Mouse (Mus musculus): Measurements from ENCODE around the gene Rita1. TPM values are rescaled to one million over a fixed set of nuclear protein-coding genes. Genes with fewer than 3 reads are reported as not detected.

The Rita1 gene
- polyA plus RNA-seq, 1 experiment from 2014 or later: 12.3 TPM

- DNase-seq (ENCODE audit: low spot score) (peak; percentile 70), ATAC-seq (ENCODE audit: insufficient read depth, low FRiP score, low TSS enrichment) (no peak)
- H3K4me3 ChIP-seq (ENCODE audit: low read depth, low read length): no peak overlapping the region
- peak overlapping the region; percentile 21; the same call in 1 of the 2 replicates for H3K4me2 ChIP-seq (ENCODE audit: low read depth)
- H3K9me3 ChIP-seq (ENCODE audit: control insufficient read depth, low read length): no peaks in the 10 kb centered on the region
- 6% methylated on average over 16 of the region's 16 CpGs for WGBS
- peak overlapping the region; percentile 44 for H3K27ac ChIP-seq (ENCODE audit: low read depth, low read length)
- H3K27me3 ChIP-seq (ENCODE audit: control insufficient read depth, insufficient read depth, low read length): no peaks in the 10 kb centered on the region
- no peak overlapping the region for H3K9ac ChIP-seq (ENCODE audit: low read length)
- H3K36me3 ChIP-seq (ENCODE audit: control insufficient read depth, insufficient read depth, low read length): 0 out of 2 replicates have a peak, but pooled peaks cover 2% of the 10 kb centered on the region
- H3K4me1 ChIP-seq (ENCODE audit: control insufficient read depth, insufficient read depth, low read length): peaks cover 40% of the 10 kb centered on the region
Measured at GRCm38 (mm10) chr5:120560616-120561311, 51.6 kb downstream of the Rita1 start.

GRCm38 (mm10) chr5:120560129-120560615, 52.2 kb downstream of the Rita1 start:
- Histone ChIP-seq H3K27me3 (ENCODE audit: control insufficient read depth, insufficient read depth, low read length) (no peaks in the 10 kb centered on the region), H3K4me1 (ENCODE audit: control insufficient read depth, insufficient read depth, low read length) (peaks cover 34% of the 10 kb centered on the region), H3K4me3 (ENCODE audit: low read depth, low read length) (no peak overlapping the region), H3K9me3 (ENCODE audit: control insufficient read depth, low read length) (no peaks in the 10 kb centered on the region), H3K27ac (ENCODE audit: low read depth, low read length) (peak overlapping the region; percentile 44; the same call in 1 of the 2 replicates), H3K9ac (ENCODE audit: low read length) (no peak overlapping the region), H3K36me3 (ENCODE audit: control insufficient read depth, insufficient read depth, low read length) (0 out of 2 replicates have a peak, but pooled peaks cover 2% of the 10 kb centered on the region), H3K4me2 (ENCODE audit: low read depth) (0 out of 2 replicates have a peak overlapping the region, but pooled peaks have one; percentile 6)
- DNase-seq (ENCODE audit: low spot score) (no peak), ATAC-seq (ENCODE audit: insufficient read depth, low FRiP score, low TSS enrichment) (no peak)
- 52% methylated on average over 9 of the region's 9 CpGs for WGBS

GRCm38 (mm10) chr5:120558762-120559161, 53.6 kb downstream of the Rita1 start:
- 69% methylated on average over 14 of the region's 14 CpGs for WGBS
- no peak overlapping the region for H3K27ac ChIP-seq (ENCODE audit: low read depth, low read length)

GRCm38 (mm10) chr5:120558041-120558440, 54.3 kb downstream of the Rita1 start:
- H3K9ac ChIP-seq (ENCODE audit: low read length): no peak overlapping the region
- H3K4me1 ChIP-seq (ENCODE audit: control insufficient read depth, insufficient read depth, low read length): peaks cover 20% of the 10 kb centered on the region
- DNase-seq (ENCODE audit: low spot score) (no peak), ATAC-seq (ENCODE audit: insufficient read depth, low FRiP score, low TSS enrichment) (no peak)
- no peaks in the 10 kb centered on the region for H3K27me3 ChIP-seq (ENCODE audit: control insufficient read depth, insufficient read depth, low read length)
- no peak overlapping the region for H3K4me2 ChIP-seq (ENCODE audit: low read depth)
- H3K36me3 ChIP-seq (ENCODE audit: control insufficient read depth, insufficient read depth, low read length): peaks cover 2% of the 10 kb centered on the region; the same call in 1 of the 2 replicates
- 76% methylated on average over 8 of the region's 8 CpGs for WGBS
- no peak overlapping the region for H3K27ac ChIP-seq (ENCODE audit: low read depth, low read length)
- no peaks in the 10 kb centered on the region for H3K9me3 ChIP-seq (ENCODE audit: control insufficient read depth, low read length)
- no peak overlapping the region for H3K4me3 ChIP-seq (ENCODE audit: low read depth, low read length)

More at GRCm38 (mm10) chr5:120558762-120559161, 53.6 kb downstream of the Rita1 start:
- H3K9me3 ChIP-seq (ENCODE audit: control insufficient read depth, low read length): no peaks in the 10 kb centered on the region
- no peak overlapping the region for H3K4me2 ChIP-seq (ENCODE audit: low read depth)
- DNase-seq (ENCODE audit: low spot score) (no peak), ATAC-seq (ENCODE audit: insufficient read depth, low FRiP score, low TSS enrichment) (no peak)
- H3K27me3 ChIP-seq (ENCODE audit: control insufficient read depth, insufficient read depth, low read length): no peaks in the 10 kb centered on the region
- no peak overlapping the region for H3K9ac ChIP-seq (ENCODE audit: low read length)
- H3K4me3 ChIP-seq (ENCODE audit: low read depth, low read length): no peak overlapping the region
- 0 out of 2 replicates have a peak, but pooled peaks cover 2% of the 10 kb centered on the region for H3K36me3 ChIP-seq (ENCODE audit: control insufficient read depth, insufficient read depth, low read length)
- peaks cover 24% of the 10 kb centered on the region for H3K4me1 ChIP-seq (ENCODE audit: control insufficient read depth, insufficient read depth, low read length)

- DNase-seq (ENCODE audit: low spot score): no peak
- H3K36me3 ChIP-seq (ENCODE audit: control insufficient read depth, insufficient read depth, low read length): peaks cover 5% of the 10 kb centered on the region
Measured at GRCm38 (mm10) chr5:120555871-120556270, 56.5 kb downstream of the Rita1 start.

GRCm38 (mm10) chr5:120550673-120551072, 61.7 kb downstream of the Rita1 start:
- Histone ChIP-seq H3K4me3 (ENCODE audit: low read depth, low read length) (no peak overlapping the region), H3K9me3 (ENCODE audit: control insufficient read depth, low read length) (no peaks in the 10 kb centered on the region), H3K4me1 (ENCODE audit: control insufficient read depth, insufficient read depth, low read length) (0 out of 2 replicates have a peak, but pooled peaks cover 2% of the 10 kb centered on the region), H3K4me2 (ENCODE audit: low read depth) (no peak overlapping the region), H3K9ac (ENCODE audit: low read length) (no peak overlapping the region), H3K27me3 (ENCODE audit: control insufficient read depth, insufficient read depth, low read length) (no peaks in the 10 kb centered on the region), H3K27ac (ENCODE audit: low read depth, low read length) (no peak overlapping the region), H3K36me3 (ENCODE audit: control insufficient read depth, insufficient read depth, low read length) (peaks cover 6% of the 10 kb centered on the region)
- 98% methylated on average over 5 of the region's 5 CpGs for WGBS
- no peak for ATAC-seq (ENCODE audit: insufficient read depth, low FRiP score, low TSS enrichment)
- DNase-seq (ENCODE audit: low spot score): no peak

More at GRCm38 (mm10) chr5:120555871-120556270, 56.5 kb downstream of the Rita1 start:
- Histone ChIP-seq H3K4me1 (ENCODE audit: control insufficient read depth, insufficient read depth, low read length) (peaks cover 11% of the 10 kb centered on the region), H3K9ac (ENCODE audit: low read length) (no peak overlapping the region), H3K4me3 (ENCODE audit: low read depth, low read length) (no peak overlapping the region), H3K9me3 (ENCODE audit: control insufficient read depth, low read length) (no peaks in the 10 kb centered on the region), H3K27me3 (ENCODE audit: control insufficient read depth, insufficient read depth, low read length) (no peaks in the 10 kb centered on the region), H3K4me2 (ENCODE audit: low read depth) (no peak overlapping the region), H3K27ac (ENCODE audit: low read depth, low read length) (no peak overlapping the region)
- ATAC-seq (ENCODE audit: insufficient read depth, low FRiP score, low TSS enrichment): no peak
- 86% methylated on average over 24 of the region's 24 CpGs for WGBS

GRCm38 (mm10) chr5:120550137-120550536, 62.3 kb downstream of the Rita1 start:
- WGBS: 89% methylated on average over 5 of the region's 5 CpGs
- Histone ChIP-seq H3K9ac (ENCODE audit: low read length) (no peak overlapping the region), H3K4me1 (ENCODE audit: control insufficient read depth, insufficient read depth, low read length) (0 out of 2 replicates have a peak, but pooled peaks cover 2% of the 10 kb centered on the region), H3K4me2 (ENCODE audit: low read depth) (no peak overlapping the region), H3K9me3 (ENCODE audit: control insufficient read depth, low read length) (no peaks in the 10 kb centered on the region), H3K4me3 (ENCODE audit: low read depth, low read length) (no peak overlapping the region), H3K36me3 (ENCODE audit: control insufficient read depth, insufficient read depth, low read length) (peaks cover 6% of the 10 kb centered on the region), H3K27me3 (ENCODE audit: control insufficient read depth, insufficient read depth, low read length) (no peaks in the 10 kb centered on the region), H3K27ac (ENCODE audit: low read depth, low read length) (no peak overlapping the region)
- ATAC-seq (ENCODE audit: insufficient read depth, low FRiP score, low TSS enrichment) (no peak), DNase-seq (ENCODE audit: low spot score) (no peak)

GRCm38 (mm10) chr5:120548236-120548850, 64.0 kb downstream of the Rita1 start:
- DNase-seq (ENCODE audit: low spot score) (no peak), ATAC-seq (ENCODE audit: insufficient read depth, low FRiP score, low TSS enrichment) (no peak)
- WGBS: 65% methylated on average over 11 of the region's 11 CpGs
- no peaks in the 10 kb centered on the region for H3K27me3 ChIP-seq (ENCODE audit: control insufficient read depth, insufficient read depth, low read length)
- H3K9me3 ChIP-seq (ENCODE audit: control insufficient read depth, low read length): no peaks in the 10 kb centered on the region
- H3K36me3 ChIP-seq (ENCODE audit: control insufficient read depth, insufficient read depth, low read length): peaks cover 6% of the 10 kb centered on the region
- H3K9ac ChIP-seq (ENCODE audit: low read length): no peak overlapping the region
- H3K4me1 ChIP-seq (ENCODE audit: control insufficient read depth, insufficient read depth, low read length): 0 out of 2 replicates have a peak, but pooled peaks cover 2% of the 10 kb centered on the region
- H3K4me2 ChIP-seq (ENCODE audit: low read depth): no peak overlapping the region
- H3K4me3 ChIP-seq (ENCODE audit: low read depth, low read length): no peak overlapping the region
- no peak overlapping the region for H3K27ac ChIP-seq (ENCODE audit: low read depth, low read length)

All from neural tube, embryonic 11.5 days (tissue).